Mouse (Mus musculus) adrenal gland (tissue): Measurements from ENCODE around the gene Nup98.

Source experiments
- intact Hi-C: fragments of 180-260 bp; cut with DNase I; formaldehyde crosslinking; loops from one replicate; pipeline ENCODE4 v1.15.1; 2025

Nup98 gene

GRCm38 (mm10) chr7:102238686-102239286 lies 28.8 kb upstream of the Nup98 start:
- intact Hi-C loops: no loop called here

- intact Hi-C loops: no loop called here
These were observed 23.1 kb upstream of the Nup98 start for GRCm38 (mm10) chr7:102233059-102233458.

DNA sequence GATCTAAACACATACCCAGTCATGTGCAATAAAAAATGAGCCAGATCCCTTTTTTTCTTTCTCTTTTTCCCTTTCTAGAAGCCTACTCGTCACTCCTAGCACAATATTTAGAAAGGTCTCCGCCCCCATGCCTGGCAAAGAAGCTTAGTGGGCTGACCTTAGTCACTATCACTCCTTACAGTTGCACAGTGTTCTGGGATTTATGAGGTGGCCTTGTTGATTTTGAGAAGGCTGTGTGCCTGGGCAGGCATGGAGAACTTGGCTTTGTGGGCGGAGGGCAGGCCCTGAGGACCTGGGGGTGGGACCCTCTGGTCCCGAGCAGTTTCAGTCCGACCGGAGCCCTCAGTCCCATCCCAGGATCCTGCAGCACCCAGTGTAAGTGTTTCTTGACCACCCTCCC lies 19.8 kb upstream of the Nup98 start:
- intact Hi-C loops: no loop called here

DNA sequence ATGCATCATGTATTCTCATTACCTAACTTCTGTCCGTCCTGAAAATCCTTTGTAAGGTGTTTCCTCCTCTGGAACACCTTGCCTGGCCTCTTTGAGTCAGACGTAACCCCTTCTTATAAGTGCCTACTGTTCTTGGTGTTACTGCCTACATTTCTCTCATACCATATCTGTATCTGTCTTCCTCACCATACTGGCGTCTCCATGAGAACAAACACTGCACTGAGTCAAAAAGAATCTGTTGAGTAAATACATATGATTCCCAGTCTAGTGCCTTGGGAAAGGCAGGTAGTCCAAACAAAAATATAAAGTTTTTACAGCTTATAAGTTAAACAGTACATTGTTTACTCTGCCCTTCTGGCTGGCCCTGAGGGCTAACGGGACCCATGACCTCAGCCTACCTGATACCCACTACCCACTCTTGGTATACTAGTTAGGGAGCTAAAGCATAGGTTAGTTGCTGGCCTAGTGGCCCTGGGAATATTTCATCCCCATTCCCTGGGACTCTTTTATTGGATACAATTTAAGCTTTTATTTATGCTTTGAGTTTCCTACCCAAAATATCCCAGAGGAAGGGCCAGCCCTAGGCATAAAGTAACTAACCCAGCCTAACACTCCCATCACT lies 18.2 kb upstream of the Nup98 start:
- intact Hi-C loops: no loop called here

- intact Hi-C loops: no loop called here
These were observed 16.1 kb upstream of the Nup98 start for GRCm38 (mm10) chr7:102226051-102226450.

GRCm38 (mm10) chr7:102223883-102224738 lies 14.1 kb upstream of the Nup98 start:
- intact Hi-C loops: no loop called here

DNA sequence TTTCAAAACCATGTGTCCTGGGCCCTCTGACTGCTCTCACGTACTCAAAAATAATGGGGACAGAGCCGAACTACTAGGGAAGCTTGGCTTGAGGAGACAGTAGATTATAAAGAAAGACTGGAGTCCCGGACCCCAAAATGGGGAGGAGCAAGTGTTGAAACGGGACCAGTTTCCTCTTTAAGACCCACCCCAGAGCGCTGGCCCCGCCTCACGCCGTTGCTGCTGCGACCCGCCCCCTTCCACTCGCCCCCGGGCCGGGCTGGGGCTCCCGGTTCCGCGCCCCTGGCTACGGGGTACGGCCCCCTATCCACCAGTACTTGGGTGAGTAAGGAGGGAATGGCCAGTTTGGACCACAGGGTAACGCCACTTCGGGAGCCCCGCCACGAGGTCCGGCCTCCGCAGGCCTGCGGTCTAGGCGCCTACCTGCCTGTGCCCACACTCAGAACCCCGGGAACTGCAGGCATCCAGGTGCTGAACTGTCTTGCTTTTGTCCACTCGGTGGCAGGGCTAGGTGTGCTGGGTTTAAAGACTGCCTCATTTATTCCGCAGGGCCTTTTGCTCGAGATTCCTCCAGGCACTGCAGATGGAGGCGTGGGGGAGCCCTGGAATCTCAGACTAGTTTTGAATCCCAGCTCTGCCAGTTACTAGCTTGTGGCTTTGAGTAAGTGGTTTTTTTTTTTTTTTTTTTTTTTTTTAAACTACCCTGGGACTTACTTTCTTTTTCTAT lies 13.0 kb upstream of the Nup98 start:
- intact Hi-C loops: no loop called here

GRCm38 (mm10) chr7:102222336-102222735 lies 12.4 kb upstream of the Nup98 start:
- intact Hi-C loops: no loop called here

GRCm38 (mm10) chr7:102221899-102222298 lies 11.9 kb upstream of the Nup98 start:
- intact Hi-C loops: no loop called here

DNA sequence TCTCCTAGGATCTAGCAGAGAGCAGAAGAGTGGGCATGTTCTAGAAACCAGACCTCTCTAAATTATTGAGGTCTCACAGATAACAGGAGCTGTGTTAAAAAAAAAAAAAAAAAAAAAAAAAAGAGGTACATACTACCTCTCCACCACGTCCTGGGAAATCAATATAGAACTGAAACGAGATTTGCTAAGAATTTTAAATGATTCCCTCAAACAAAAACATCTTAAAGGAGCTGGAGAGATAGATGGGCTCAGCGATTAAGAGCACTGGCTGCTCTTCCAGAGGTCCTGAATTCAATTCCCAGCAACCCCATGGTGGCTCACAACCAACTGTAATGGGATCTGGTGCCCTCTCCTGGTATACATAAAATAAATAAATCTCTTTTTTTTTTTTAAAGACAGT lies 1.1 kb upstream of the Nup98 start:
- intact Hi-C loops: no loop called here

DNA sequence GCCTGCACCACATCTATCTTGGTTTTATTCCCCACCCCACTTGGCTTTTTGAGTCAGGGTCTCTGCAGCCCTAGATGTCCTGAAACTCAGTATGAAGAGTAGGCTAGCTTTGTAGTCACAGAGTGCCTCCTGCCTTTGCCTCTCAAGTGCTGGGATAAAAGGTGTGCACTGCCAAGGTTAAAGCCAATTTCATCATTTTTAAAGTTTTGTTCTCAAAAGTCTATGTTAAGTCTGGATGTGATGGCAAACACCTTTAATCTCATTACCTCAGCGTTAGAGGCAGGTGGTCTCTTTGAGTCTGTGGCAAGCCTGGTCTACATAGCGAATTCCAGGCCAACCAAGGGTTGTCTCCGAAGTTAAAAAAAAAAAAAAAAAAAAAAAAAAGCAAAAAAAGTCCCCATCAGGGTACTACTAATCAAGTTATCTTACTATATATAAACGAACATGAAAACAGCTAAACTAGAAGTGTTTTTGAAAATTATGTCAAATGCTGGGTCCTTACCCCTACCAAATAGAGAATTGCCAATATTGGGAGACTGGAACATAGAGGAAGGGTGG lies 1.1 kb downstream of the Nup98 start:
- intact Hi-C loops: no loop called here

DNA sequence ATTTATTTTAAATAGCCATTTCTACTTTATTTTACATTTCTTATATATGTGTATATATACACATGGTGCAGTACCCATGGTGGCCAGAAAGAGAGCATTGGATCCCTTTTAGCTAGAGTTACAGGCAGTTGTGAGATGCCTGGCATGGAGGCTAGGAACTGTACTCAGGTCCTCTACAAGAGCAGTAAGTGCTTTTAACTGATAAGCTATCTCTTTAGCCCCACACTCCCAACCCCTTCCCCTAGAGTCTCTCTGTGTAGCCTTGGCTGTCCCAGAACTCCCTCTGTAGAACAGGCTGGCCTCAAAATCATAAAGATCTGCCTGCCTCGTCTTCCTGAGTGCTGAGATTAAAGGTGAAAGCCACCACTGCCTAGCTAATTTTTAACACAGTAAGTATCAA lies 4.3 kb downstream of the Nup98 start:
- intact Hi-C loops: no loop called here

- intact Hi-C loops: loop anchor here (5.0 kb wide), 1 partner anchor 48 kb away; no protein-coding TSS in a partner anchor
These were observed 5.6 kb downstream of the Nup98 start for GRCm38 (mm10) chr7:102204296-102204857.

- intact Hi-C loops: loop anchor here (5.0 kb wide), 1 partner anchor 51 kb away; no protein-coding TSS in a partner anchor
These were observed 8.8 kb downstream of the Nup98 start for GRCm38 (mm10) chr7:102200996-102201785.

GRCm38 (mm10) chr7:102200576-102200975 lies 9.4 kb downstream of the Nup98 start:
- intact Hi-C loops: loop anchor here (5.0 kb wide), 1 partner anchor 52 kb away; no protein-coding TSS in a partner anchor

- intact Hi-C loops: no loop called here
These were observed 17.6 kb downstream of the Nup98 start for GRCm38 (mm10) chr7:102192356-102192755.

GRCm38 (mm10) chr7:102183849-102184248 lies 26.1 kb downstream of the Nup98 start:
- intact Hi-C loops: no loop called here

- intact Hi-C loops: no loop called here
These were observed 39.7 kb downstream of the Nup98 start for GRCm38 (mm10) chr7:102170300-102170699.

GRCm38 (mm10) chr7:102153691-102154090 lies 56.3 kb downstream of the Nup98 start:
- intact Hi-C loops: no loop called here

GRCm38 (mm10) chr7:102137898-102138297 lies 72.1 kb downstream of the Nup98 start:
- intact Hi-C loops: loop anchor here (5.0 kb wide), 1 partner anchor 39 kb away; no protein-coding TSS in a partner anchor
